Mouse (Mus musculus): Measurements from ENCODE around the gene Gm38100. TPM values are rescaled to one million over a fixed set of nuclear protein-coding genes. Genes with fewer than 3 reads are reported as not detected.

Gene Gm38100
- total RNA-seq (2021) = not detected
- long read RNA-seq, experiment 1 = 0 reads
- long read RNA-seq, experiment 2 = 0 reads

DNA sequence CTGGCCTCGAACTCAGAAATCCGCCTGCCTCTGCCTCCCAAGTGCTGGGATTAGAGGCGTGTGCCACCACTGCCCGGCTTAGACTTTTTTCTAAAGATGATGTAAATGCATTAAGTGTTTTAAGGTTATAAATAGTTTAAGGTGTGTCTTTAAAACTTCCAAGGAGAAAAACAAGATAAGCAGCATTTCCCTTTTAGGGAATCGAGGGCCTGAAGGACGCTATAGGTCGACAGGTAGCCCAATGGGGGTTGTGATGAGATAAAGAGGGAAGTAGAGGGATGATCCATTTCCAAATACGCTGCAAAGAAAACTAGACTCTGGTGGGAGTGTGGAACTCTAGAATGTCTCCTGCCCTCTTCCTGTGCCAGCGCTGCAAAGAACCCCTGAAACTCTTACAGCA lies at the start of gene Gm38100:
Gene Gm38100, plus strand, starts transcription at position 301 of the 400 bp plus-strand sequence.
- DNase-seq (ENCODE audit: low spot score in 2 of 2) = no peak
- intact Hi-C loops (cut with DNase I) = loop anchor here (5.0 kb wide), 2 partner anchors 248 to 878 kb away; no protein-coding TSS in a partner anchor

DNA sequence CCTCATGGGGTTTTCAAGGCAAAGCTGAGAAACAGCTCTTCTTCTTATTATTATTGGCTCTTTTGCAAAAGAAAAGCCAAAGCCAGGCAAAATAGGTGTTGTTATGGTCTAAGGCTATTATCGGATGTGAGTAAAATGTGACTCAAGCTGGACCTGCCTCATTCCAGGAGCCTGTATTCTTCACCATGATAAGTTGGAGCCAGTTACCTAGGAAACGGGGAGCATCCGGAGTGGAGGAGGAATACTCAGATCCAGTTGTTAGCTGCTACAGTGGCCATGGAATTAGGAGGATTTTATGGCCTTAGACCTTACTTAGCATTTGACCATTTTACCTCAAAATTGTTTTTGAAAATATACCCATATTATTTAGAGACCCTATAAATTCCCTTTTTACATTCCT lies 49.4 kb upstream of the Gm38100 start:
- DNase-seq (ENCODE audit: low spot score in 2 of 2) = peak; percentile 11 to 33
- intact Hi-C loops (cut with DNase I) = loop anchor here (5.0 kb wide), 1 partner anchor 828 kb away; no protein-coding TSS in a partner anchor

- DNase-seq (ENCODE audit: low spot score in 2 of 2) = no peak
- intact Hi-C loops (cut with DNase I) = loop anchor here (5.0 kb wide), 1 partner anchor 830 kb away; no protein-coding TSS in a partner anchor
Observed at GRCm38 (mm10) chr1:175872028-175872816, 47.9 kb upstream of the Gm38100 start.

DNA sequence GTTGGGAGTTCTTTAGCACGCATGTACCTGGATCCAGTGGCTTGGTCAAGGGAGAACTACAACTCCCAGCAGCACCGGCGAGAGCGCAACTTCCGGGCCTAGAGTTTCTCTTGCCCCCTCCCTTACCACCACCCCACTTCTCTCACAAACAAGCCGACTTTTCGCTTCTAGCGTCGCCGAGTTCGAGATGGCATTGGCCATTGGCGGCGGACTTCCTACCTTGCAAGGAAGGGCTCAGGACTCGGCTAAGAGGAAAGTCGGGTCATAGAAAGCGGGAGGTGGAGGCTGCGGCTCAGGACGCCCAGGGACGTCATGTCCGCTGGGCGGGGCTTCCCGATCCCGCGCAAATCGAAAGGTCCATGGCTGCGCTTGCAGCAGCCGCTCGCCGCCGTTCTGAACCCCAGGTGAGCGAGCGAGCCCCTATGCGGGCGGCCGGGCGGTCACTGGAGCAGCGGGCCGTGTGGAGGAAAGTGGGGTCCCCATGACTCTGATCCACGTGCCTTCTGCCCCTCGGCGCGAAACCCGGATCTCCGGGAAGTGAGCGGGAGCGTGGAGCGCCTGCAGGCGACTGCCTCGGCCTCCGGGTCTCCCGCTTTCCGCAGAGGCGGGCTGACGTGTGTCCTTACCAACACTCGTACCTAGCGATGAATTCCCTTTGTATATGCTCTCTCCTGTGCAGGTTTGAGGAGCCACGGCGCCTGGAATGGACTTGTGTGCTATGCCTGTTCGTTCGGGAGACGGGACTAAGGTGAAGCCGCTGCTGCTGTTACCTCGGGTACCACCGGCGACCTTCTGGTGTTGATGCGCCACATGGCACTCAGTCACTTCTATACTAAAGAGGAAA lies 39.5 kb upstream of the Gm38100 start, which contains the start of gene Exo1:
Gene Exo1, plus strand, starts transcription at position 129 of the 844 bp plus-strand sequence.
- peak; percentile 69 to 83 for DNase-seq (ENCODE audit: low spot score in 2 of 2)
- intact Hi-C loops (cut with DNase I) = no loop called here

DNA sequence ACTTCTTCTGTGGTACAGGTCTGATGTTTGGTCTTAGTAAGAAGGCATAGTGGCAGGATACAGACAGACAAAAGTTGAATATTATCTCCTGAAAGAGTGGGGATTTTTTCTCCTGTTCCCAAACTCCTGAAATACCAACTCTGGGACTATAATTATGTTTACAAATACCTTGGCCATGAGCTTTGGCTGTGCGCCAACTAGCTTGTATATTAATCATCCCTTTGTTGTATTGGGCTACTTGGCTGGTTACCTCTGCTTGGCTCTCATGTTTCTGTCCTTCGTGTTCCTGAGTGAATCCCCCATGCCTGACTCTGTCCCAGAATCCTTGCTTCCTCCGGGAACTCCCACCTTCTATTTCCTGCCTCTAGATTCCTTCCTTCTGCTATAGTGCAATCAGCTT lies 36.7 kb upstream of the Gm38100 start:
- intact Hi-C loops (cut with DNase I) = no loop called here

DNA sequence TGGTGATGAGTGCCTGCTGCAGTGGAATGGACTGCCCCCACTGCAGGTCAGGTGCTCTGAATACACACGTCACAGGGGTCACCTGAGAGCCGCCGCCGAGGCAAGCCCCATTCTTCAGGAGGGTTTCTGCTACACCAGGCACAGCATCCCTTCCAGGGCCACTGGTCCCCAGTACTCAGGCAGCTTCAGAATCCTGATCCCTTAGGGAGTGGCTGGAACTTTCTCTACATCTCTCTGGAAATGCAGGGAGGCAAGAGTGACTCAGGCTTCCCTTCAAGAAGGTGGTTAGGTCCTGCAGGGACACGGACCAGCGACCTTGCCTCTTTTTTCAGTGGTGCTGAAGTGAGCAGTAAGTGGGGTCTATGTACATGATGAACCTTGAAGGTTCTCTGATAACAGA lies 26.9 kb upstream of the Gm38100 start:
- DNase-seq (ENCODE audit: low spot score in 2 of 2) = no peak
- intact Hi-C loops (cut with DNase I) = no loop called here

More for the DNA sequence above, 36.7 kb upstream of the Gm38100 start:
- no peak for DNase-seq (ENCODE audit: low spot score in 2 of 2)

GRCm38 (mm10) chr1:175893726-175894125 lies 26.4 kb upstream of the Gm38100 start:
- no peak for DNase-seq (ENCODE audit: low spot score in 2 of 2)
- intact Hi-C loops (cut with DNase I) = no loop called here

- DNase-seq (ENCODE audit: low spot score in 2 of 2) = no peak
- intact Hi-C loops (cut with DNase I) = no loop called here
Observed at GRCm38 (mm10) chr1:175911207-175911606, 8.9 kb upstream of the Gm38100 start.

DNA sequence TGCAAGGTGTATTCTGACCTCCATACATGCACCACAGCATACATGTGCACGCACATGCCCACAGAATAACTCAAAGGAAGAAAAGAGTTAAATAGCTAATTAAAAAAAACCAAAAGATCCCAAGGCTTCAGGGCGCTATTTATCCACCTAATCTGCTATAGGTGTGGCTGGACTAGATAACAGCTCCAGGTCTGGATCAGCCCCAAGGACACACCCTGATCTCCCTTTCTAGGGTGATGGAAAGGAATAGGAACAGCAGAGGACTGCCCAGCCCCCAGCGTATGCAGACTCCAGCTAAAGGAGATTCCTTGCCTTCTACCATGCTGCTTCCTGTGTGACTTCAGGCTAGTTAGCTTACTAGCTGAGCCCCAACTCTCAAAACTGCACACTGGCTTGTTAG lies 8.1 kb upstream of the Gm38100 start:
- intact Hi-C loops (cut with DNase I) = no loop called here
- no peak for DNase-seq (ENCODE audit: low spot score in 2 of 2)

DNA sequence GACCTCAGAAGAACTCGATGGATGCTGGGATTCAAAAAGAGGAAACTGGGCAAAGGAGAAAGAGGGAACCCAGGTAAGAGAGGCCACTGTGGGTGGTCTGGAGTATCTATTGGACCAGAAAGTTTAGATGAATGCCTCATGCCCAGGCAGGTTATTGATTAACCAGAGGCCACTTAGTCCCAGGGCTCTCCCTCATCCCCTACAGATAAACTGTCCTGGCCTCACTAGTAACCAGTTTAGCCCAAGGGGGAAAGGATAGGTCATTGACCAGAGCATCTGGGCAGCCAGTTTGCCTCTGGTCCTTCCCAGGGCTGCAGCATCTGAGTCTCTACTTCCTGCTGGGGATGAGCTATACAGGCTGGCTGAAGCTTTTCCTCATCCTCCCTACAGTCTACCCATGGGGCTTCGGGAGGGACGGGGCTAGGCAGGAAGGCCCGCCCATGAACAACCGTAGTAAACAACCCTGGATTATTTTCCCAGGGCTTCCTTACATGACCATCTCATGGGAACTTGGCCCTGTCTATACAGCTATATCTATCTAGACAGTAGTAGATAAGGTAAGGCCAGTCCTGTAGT lies 6.3 kb upstream of the Gm38100 start:
- intact Hi-C loops (cut with DNase I) = no loop called here
- no peak for DNase-seq (ENCODE audit: low spot score in 2 of 2)

- intact Hi-C loops (cut with DNase I) = loop anchor here (5.0 kb wide), 2 partner anchors 249 to 879 kb away; no protein-coding TSS in a partner anchor
- DNase-seq (ENCODE audit: low spot score in 2 of 2) = no peak
Observed at GRCm38 (mm10) chr1:175921091-175921490, 962 bp downstream of the Gm38100 start.

GRCm38 (mm10) chr1:175923848-175924787 lies 4.0 kb downstream of the Gm38100 start:
- peak; percentile 84 to 91 for DNase-seq (ENCODE audit: low spot score in 2 of 2)
- intact Hi-C loops (cut with DNase I) = loop anchor here (2.0 to 5.0 kb wide), 3 partner anchors 252 to 882 kb away; no protein-coding TSS in a partner anchor

DNA sequence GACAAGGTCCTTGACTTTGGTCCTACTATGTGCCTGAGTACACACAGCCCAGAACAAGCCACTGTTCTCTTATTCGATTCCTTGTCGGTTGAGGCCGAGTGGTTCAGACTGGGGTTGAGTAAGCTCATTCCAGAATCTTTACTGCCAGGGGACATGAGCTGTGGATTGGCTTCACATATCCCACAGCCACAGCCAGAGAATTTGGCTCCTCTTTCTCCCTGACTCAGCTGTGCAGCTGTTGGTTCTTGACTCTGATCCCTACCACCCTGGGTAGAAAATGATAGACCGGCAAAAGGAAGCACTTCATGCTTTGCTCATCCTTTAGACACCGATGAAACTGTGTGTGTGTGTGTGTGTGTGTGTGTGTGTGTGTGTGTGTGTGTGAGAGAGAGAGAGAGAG lies 11.3 kb downstream of the Gm38100 start:
- intact Hi-C loops (cut with DNase I) = loop anchor here (10.0 kb wide), 1 partner anchor 933 kb away; no protein-coding TSS in a partner anchor
- no peak for DNase-seq (ENCODE audit: low spot score in 2 of 2)

- intact Hi-C loops (cut with DNase I) = loop anchor here (1.0 to 10.0 kb wide), 3 partner anchors 286 to 928 kb away; no protein-coding TSS in a partner anchor
- peak; percentile 88 to 92 for DNase-seq (ENCODE audit: low spot score in 2 of 2)
Observed at GRCm38 (mm10) chr1:175936282-175936737, 16.2 kb downstream of the Gm38100 start.

DNA sequence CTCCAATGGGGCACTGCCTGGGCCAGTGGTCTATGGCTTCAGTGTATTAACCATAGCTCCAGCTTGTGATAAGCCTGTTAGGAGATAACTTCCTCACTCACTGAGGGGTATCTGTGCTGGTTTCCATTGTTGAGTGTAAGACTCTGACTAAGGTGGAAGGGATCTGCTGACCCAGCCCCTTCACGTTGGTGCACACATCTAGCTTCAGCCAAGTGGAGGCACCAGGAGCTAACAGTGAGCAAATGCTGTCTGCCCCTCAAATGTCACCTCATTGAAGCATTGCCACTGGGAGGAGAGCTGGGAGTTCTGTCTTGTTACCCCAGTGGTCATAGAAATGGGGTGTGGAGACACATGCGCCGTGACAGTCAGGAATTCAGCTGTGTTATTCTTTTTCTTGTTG lies 18.6 kb downstream of the Gm38100 start:
- no peak for DNase-seq (ENCODE audit: low spot score in 2 of 2)
- intact Hi-C loops (cut with DNase I) = loop anchor here (5.0 to 10.0 kb wide), 2 partner anchors 284 to 926 kb away; no protein-coding TSS in a partner anchor

GRCm38 (mm10) chr1:175943168-175943567 lies 23.0 kb downstream of the Gm38100 start:
- no peak for DNase-seq (ENCODE audit: low spot score in 2 of 2)
- intact Hi-C loops (cut with DNase I) = no loop called here

DNA sequence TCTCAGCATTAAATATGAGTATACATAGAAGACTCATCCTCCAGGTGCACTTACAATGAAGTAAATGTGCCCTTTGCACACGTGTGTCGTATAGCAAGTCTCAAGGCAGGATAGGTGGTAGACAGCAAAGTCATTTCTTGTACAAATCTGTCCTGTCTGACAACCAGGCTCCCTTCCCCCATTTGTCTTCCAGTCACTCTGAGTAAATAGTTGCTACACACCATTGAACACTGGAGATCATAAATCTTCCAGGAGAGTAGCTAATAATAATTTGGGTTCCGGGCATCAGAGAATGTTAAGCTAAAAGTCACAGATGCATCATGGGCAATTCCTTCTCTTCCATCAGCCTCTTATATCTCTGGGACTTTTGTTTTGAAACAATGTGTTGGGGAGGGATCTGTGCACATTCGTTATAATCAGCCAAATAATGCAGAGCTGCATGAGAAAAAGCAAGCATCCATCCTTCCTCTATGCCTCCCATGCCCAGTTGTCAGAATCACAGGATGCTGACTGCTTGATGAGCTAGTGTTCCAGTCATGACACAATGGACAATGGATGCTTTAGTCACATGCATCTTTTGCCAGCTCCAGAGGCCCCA lies 26.7 kb downstream of the Gm38100 start:
- intact Hi-C loops (cut with DNase I) = no loop called here
- DNase-seq (ENCODE audit: low spot score in 2 of 2) = no peak

DNA sequence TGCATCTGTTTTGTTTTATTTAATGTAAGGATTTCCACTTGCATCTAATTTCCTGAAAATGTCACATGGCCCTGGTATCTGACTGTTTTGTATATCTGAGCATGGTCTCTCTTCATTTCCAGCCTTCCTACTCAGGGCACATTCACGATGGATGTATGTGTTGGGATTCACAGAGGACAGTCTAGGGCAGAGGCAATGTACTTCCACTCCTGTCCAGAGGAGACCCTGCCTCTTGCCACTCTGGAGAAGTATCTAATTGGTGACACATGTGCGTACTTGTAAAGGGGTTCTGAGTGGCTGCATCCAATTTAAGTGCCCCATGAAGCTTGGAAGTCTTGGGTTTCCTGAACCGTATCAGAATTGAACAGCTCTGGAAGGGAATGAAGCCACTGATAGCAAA lies 30.3 kb downstream of the Gm38100 start:
- no peak for DNase-seq (ENCODE audit: low spot score in 2 of 2)
- intact Hi-C loops (cut with DNase I) = no loop called here

Data from left cerebral cortex, postnatal 14 days (tissue).